Mouse (Mus musculus) cerebellum, adult 2 months (tissue): ENCODE data around the gene Zfp526.

Experiments
- CTCF ChIP-seq: fragments of 200-500 bp; IDR thresholded peaks from 2 replicates; pipeline ENCODE4 v1.5.1; 2011; ENCODE audit warnings: low read depth, mild to moderate bottlenecking, control low read depth, low read length, moderate library complexity, borderline replicate concordance; ENCODE audit not compliant: insufficient read depth
- POLR2A ChIP-seq: fragments of 200-500 bp; IDR thresholded peaks from 2 replicates; pipeline ENCODE4 v1.6.1; 2011; ENCODE audit warnings: low read length, control low read depth, borderline replicate concordance; ENCODE audit not compliant: insufficient read depth

DNA sequence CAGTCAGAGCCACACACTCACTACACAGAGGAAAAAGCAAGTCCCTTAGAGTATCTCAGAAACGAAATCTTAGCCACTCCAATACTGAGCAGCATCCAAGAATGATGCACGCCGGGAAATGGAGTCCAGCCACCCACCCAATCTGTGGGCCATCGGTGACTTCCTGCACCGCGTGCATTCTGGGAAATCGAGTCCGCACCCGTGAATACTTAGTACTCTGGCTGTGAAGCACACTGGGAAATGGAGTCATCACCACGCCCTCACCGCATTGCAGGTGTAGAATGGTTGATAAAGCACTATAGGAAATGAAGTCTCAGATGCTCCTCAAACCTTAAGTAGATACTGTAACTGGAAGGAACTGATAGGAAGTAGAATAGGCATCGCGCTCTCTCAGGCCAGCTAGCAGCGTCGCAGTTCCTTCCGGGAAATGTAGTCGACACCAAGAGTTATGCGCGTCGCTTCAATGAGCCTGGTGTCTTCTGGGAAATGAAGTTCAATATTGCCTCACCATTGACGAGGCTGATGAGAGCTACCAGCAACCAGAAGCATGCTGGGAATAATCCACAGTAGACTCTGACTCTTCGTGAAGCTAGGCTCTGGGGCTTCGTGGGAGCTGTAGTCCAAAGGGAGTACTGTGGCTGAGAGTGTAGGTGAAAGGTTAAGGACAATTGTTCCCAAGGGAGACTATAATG is 16.9 kb downstream of the Zfp526 start:
- TF ChIP-seq CTCF: no peak
- peak; percentile 52; the same call in 1 of the 2 replicates for TF ChIP-seq POLR2A
